Mouse (Mus musculus) layer of hippocampus, adult 9-11 months (tissue): ENCODE measurements around the gene Psmd2.

Experiments
- DNase-seq: peaks from one replicate; pipeline ENCODE4 v3.0.0; 2022

Psmd2 gene

GRCm38 (mm10) chr16:20651076-20651946, at the start of gene Psmd2:
Gene Psmd2 (plus strand): TSS chr16:20651652.
- DNase-seq: peak; percentile 94

- DNase-seq: no peak
Observed at GRCm38 (mm10) chr16:20604705-20605104, 46.7 kb upstream of the Psmd2 start.

GRCm38 (mm10) chr16:20610501-20611356, 40.7 kb upstream of the Psmd2 start:
- DNase-seq: peak; percentile 59

GRCm38 (mm10) chr16:20611357-20612227, 39.9 kb upstream of the Psmd2 start, which contains the start of the genes Eef1akmt4, Gm49333 and Alg3:
Gene Eef1akmt4 (plus strand): TSS chr16:20611593.
Gene Gm49333 (plus strand): TSS chr16:20611610.
Gene Alg3 (minus strand): TSS chr16:20611735.
- DNase-seq: peak; percentile 86

- DNase-seq: no peak
Observed at GRCm38 (mm10) chr16:20619541-20620398, 31.7 kb upstream of the Psmd2 start.

GRCm38 (mm10) chr16:20620399-20620735, 31.1 kb upstream of the Psmd2 start:
- no peak for DNase-seq

- DNase-seq: no peak
Observed at GRCm38 (mm10) chr16:20620751-20621190, 30.7 kb upstream of the Psmd2 start.

- no peak for DNase-seq
Observed at GRCm38 (mm10) chr16:20621191-20621990, 30.1 kb upstream of the Psmd2 start, which contains the start of gene Camk2n2. Gene Camk2n2 (minus strand): TSS chr16:20621287.

GRCm38 (mm10) chr16:20621991-20622685, 29.3 kb upstream of the Psmd2 start:
- peak; percentile 63 for DNase-seq

GRCm38 (mm10) chr16:20623211-20623610, 28.2 kb upstream of the Psmd2 start:
- no peak for DNase-seq

GRCm38 (mm10) chr16:20628871-20629391, 22.5 kb upstream of the Psmd2 start:
- DNase-seq: peak; percentile 48

GRCm38 (mm10) chr16:20629731-20630634, 21.5 kb upstream of the Psmd2 start, which contains the start of gene Ece2:
Gene Ece2 (plus strand): TSS chr16:20629828.
- no peak for DNase-seq

GRCm38 (mm10) chr16:20637410-20637809, 14.0 kb upstream of the Psmd2 start:
- no peak for DNase-seq

- DNase-seq: peak; percentile 49
Observed at GRCm38 (mm10) chr16:20638367-20638766, 13.1 kb upstream of the Psmd2 start.

GRCm38 (mm10) chr16:20642161-20642560, 9.3 kb upstream of the Psmd2 start:
- DNase-seq: peak; percentile 48

- DNase-seq: no peak
Observed at GRCm38 (mm10) chr16:20643911-20644310, 7.5 kb upstream of the Psmd2 start.

GRCm38 (mm10) chr16:20651947-20652310, 477 bp downstream of the Psmd2 start:
- no peak for DNase-seq

GRCm38 (mm10) chr16:20653315-20653714, 1.9 kb downstream of the Psmd2 start:
- DNase-seq: no peak
